Mouse (Mus musculus) heart, adult 8-10 months (tissue): ENCODE data around the gene Flnc. TPM values are rescaled to one million over a fixed set of nuclear protein-coding genes. Genes with fewer than 3 reads are reported as not detected.

Experiments
- DNase-seq: peaks from one replicate; pipeline ENCODE4 v3.0.0; 2022; ENCODE audit warnings: low spot score
- total RNA-seq, 4 experiments: library from RNA; stranded (reverse); gene quantifications; 2 replicates each; pipeline ENCODE4 v1.2.4; 2022

The Flnc gene
- total RNA-seq, 4 experiments from 2014 or later, result 195 to 305 (median 272) TPM

DNA sequence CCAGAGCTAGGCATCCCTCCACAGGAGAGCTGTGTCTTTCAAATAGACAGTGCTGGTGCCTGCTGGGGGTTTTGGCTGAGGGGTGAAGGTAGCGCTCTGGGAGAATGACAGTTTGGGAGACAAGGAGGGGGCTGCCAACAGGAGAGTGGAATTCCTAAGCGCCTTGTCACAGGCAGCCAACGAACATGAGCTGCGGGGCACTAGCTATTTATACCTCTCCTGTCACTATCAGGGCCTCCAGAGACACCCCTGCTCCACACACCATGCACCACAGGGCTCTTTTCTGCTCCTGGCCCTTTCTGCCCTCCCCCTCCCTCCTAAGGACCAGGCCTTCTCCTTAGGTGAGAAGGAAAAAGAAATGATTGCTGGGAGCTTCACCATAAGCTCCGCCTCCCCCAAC lies 1.6 kb upstream of the Flnc start:
- DNase-seq, result peak; percentile 50

DNA sequence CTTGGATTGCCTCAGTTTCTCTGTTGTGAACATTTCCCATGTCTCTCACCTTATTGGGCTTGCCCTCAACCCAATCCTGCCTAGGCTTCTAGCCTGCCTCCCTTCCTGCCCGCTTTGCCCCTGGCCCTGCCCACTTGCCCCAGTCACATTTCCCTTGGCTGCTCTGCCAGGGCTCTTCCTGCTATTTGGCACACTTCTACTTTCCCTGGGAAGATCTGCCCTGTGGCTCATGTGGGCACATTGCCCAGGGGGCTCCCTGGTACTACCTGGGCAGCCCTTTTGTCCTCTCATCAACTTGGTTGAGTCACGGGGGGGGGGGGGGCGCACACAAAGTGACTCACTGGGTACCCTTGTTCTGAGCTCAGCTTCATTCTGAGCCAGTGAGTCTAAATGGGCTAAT lies 900 bp upstream of the Flnc start:
- peak; percentile 41 for DNase-seq

- DNase-seq, result no peak
Measured at GRCm38 (mm10) chr6:29432676-29433037, 399 bp upstream of the Flnc start.

DNA sequence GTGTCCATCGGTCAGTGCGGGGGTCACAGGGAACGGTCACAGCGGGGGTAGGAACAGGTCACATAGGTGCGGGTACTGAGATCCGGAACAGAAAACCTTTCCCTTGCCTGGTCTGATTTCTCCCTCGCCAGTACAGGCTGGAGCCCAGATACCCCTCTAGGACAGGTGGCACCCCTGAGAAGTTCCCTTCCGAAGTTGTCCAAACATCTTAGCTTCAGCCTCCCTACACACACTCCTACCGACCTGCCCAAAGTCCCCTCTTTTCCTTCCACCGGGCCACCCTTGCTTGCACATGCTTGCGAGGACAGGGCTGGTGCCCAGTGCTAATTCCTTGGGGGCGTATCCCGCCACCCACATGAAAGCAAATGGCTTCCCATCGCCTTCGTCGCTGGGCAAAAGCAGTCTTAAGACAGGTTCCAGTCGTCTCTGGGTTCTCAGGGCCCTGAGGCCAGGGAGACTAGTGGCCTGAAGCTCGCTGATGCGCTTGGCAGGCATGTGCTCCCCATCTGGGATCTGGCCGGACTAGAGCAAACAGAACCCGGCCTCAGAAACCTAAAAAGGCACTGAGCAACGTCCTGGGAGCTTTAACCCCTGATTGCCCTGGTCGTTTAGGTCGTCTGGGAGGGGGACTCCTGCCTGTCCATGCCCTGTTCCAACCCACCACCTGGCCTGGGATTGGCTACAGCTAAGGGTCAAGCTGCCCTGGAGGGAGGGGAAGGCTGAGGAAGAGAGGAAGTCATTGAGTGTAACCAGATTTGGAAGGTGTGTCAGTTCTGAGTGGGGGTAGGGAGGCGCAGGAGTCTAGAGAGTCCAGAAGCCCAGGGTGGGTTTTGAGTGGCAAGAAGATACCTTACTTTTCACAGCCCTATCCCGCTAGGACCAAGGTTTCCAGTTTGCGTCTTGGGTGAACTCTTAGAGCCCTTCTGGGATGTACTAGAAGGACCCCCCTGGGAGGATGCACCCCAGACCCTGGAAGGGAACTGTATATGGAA lies 1.0 kb downstream of the Flnc start:
- peak; percentile 69 for DNase-seq

DNA sequence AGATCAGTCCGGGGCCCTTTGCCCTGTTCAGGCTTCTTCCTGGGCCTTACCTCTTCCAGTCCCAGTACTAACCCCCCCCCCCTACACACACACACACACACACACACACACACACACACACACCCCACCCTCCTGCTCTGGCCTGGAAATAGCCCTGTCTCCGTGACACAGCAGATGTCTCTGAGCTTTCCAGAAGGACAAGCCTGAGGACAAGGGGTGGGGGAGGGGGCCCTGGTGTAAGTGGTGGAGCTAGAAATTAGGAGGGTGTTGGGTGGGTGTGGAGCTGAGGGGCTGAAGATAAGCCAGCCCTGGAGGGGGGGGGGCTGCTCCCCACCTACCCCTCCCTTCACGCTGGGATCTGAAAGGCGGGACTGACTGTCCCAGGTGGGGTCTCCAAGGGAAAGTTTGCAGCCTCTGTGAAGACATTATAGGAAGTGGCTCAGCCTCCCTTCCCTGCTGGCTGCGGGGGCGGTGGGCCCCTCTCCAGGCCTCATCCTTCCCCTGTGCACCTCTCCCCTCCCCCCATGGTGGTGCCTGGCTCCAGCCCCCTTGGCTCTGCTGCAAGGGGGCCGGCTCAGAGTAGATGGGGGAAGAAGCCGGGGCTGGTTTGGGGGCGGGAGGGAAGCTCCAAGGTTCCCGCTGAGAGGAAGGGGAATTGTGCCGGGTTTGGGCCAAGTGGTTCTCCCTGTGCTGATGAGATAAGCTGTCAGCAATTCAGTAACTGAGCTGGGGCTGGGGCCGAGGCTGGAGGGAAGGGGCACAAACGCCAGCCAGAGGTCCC lies 2.0 kb downstream of the Flnc start:
- DNase-seq, result peak; percentile 35

GRCm38 (mm10) chr6:29435940-29436451 lies 2.9 kb downstream of the Flnc start:
- DNase-seq, result peak; percentile 35

DNA sequence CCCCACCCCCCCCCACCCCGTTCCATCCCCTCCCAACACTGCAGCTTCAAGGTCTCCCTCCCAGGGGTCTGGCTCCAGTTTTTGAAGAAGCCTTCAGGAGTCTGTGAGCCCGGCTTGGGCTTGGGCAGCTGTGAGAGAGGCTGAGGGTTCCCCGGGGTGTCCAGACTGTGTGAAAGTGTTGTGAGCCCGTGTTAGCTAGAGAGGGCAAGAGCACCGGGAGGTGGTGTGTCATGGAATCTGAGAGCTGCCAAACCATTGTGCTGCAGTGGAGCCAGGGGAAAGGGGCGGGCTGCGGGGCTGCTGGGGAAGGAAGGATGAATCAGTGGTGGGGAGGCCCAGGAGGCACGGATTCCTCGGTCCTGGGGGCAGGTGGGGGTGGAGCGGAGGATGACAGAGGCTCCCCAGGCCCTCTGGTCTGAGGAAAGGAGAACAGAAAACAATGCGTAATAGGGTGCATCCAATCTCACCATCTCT lies 3.4 kb downstream of the Flnc start:
- peak; percentile 68 for DNase-seq

- DNase-seq, result no peak
Measured at GRCm38 (mm10) chr6:29439251-29439650, 6.2 kb downstream of the Flnc start.

DNA sequence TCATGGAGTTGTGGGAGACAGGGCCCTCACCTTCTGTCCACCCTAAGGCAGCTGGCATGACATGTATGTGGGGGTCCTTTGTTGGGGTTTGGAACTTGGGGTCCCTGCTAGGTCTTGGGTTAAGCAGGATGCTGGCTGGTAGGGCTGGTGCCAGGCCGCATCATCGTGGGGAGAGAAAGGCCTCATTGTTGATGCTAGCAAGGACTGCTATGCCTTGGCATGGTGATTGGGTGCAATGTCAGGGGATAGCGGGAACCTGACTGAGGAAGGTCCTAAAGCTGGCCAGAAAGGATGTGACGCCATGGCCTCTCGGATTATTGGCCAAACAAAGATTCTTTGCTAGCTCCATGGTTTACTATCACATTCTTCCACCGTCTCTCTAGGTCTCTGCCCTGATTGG lies 6.7 kb downstream of the Flnc start:
- no peak for DNase-seq

DNA sequence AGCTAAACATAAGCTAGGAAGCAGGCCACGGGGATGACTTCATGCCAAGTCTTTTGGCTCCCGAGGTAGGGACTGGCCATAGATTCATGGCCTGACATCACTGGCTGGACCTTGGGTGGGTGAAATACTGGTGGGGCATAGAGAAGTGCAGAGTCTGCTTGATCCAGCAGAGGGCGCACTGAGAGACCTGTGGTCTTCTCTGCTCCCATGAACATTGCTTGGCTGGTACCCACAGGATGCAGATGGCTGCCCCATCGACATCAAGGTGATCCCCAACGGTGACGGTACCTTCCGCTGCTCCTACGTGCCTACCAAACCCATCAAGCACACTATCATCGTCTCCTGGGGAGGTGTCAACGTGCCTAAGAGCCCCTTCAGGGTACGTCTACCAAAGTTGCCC lies 11.7 kb downstream of the Flnc start:
- DNase-seq, result no peak

DNA sequence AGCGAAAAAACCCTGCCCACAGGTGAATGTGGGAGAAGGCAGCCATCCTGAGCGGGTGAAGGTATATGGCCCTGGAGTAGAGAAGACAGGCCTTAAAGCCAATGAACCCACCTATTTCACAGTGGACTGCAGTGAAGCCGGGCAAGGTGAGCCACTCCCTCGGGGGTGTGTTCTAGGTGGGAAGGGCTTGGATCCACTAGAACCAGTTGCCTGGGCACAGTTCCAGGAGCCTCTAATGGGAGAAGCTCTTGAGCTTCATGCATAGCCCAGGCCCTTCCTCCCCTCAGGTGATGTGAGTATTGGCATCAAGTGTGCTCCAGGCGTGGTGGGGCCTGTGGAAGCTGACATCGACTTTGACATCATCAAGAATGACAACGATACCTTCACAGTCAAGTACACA lies 12.3 kb downstream of the Flnc start:
- no peak for DNase-seq

DNA sequence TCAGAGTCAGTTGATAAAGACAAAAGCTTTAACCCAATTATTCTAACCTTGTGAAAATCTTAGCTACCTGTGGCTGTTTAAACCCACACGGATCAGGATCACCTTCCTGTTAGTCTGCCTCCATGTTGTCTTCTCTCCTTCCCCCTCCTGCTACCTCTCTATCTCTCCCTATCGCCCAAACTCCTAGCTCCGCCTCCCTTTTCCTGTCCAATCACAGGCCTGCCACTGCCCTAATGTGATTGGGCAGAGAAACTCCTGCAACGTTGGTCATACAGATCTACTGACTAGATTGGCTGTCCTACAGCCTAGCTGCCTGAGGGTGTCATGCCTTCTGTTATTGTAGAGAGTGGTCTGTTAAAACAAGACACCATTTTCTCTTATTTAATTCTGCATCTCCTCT lies 16.8 kb downstream of the Flnc start:
- DNase-seq, result no peak

DNA sequence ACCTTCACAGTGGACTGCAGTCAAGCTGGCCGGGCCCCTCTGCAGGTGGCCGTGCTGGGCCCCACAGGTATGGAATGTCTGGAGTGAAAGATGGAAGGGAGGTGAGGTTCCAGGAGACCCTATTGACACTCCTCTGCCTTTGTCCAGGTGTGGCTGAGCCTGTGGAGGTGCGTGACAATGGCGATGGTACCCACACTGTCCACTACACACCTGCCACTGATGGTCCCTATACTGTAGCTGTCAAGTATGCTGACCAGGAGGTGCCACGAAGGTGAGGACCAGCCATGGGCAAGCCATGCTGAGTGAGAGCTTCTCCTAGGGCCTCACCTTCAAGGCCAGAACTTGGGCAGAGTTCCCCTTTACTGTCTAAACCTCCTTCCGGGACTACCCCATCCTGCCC lies 17.6 kb downstream of the Flnc start:
- DNase-seq, result no peak

DNA sequence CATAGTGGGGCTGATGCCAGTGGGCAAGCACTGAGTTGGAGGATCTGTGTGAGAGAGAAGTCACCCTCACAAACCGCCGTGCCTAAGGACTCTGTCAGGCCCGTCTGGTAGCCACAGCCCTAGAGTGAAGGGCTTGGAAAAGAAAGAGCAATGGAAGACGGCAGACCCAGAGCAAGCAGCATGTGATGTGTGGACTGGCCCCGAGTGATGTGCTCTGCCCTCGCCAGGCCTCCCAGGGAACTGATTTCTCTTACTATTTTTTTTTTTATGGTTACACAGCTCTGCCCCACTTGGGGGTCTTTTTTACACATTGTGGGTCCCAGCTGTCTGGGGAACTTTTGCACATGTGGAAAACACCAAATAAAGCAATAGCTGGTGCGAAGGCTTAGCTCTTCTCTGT lies 28.4 kb downstream of the Flnc start:
- DNase-seq, result no peak

GRCm38 (mm10) chr6:29463388-29463787 lies 30.3 kb downstream of the Flnc start:
- DNase-seq, result no peak

GRCm38 (mm10) chr6:29467583-29468354 lies 34.7 kb downstream of the Flnc start, which contains the start of gene Atp6v1f:
Gene Atp6v1f, plus strand, starts transcription at chr6:29467718.
- DNase-seq, result peak; percentile 93

DNA sequence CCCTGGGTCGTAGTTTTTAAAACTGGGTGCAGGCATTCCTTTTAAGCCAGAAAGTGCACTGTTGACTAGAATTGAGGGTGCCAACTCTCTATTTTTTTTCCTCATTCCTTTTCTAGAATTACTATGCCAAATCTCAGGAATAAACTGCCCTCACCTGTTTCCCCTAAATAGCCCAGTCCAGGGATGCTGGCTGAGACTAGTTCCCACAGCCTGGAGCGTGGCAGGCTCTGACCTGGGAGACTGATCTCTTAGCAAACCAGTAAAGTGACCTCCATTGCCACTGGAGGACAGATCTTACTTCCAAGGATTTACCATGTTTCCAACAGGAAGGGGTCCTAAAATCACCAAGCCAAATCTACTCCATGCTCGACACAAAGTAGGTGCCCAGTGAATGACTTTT lies 35.8 kb downstream of the Flnc start:
- no peak for DNase-seq

- no peak for DNase-seq
Measured at GRCm38 (mm10) chr6:29471137-29471536, 38.1 kb downstream of the Flnc start, which contains the start of gene Atp6v1fnb. Gene Atp6v1fnb, plus strand, starts transcription at chr6:29471437.

GRCm38 (mm10) chr6:29473941-29474691 lies 41.1 kb downstream of the Flnc start:
- DNase-seq, result peak; percentile 43

- no peak for DNase-seq
Measured at GRCm38 (mm10) chr6:29474736-29475135, 41.7 kb downstream of the Flnc start.

- no peak for DNase-seq
Measured at GRCm38 (mm10) chr6:29482691-29483090, 49.6 kb downstream of the Flnc start.
